Mouse (Mus musculus) cerebellum, postnatal 14 days (tissue): ENCODE measurements at regions not wholly inside any gene's neighbourhood (a gene's known extent, or its start where the extent isn't known, plus 50 kb on each side); places are given as distances from the start of the nearest gene placed in this dataset.

ENCODE experiments used
- DNase-seq, 2 experiments: peaks; one replicate each; pipeline ENCODE4 v3.0.0; 2021; ENCODE audit warnings: mixed read lengths in 2 of 2

DNA sequence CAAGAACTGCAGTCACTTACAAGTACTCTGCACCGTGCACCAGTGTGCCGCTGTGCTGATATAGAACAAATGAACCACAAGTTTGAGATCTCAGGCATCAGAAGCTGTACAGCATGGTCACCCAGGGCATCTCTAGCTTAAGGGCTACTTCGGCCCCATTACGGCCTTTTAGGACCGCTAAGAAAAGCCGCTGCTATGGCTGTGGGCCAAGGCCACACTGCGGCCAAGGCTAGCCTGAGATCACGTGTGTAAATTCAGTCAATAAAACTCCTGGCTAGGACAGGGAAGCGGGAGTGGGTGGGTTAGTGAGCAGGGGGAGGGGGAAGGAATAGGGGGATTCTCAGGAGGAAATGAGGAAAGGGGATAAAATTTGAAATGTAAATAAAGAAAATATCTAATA, 50.9 kb upstream of the Atp12a start:
- peak; percentile 72 to 79 for DNase-seq

DNA sequence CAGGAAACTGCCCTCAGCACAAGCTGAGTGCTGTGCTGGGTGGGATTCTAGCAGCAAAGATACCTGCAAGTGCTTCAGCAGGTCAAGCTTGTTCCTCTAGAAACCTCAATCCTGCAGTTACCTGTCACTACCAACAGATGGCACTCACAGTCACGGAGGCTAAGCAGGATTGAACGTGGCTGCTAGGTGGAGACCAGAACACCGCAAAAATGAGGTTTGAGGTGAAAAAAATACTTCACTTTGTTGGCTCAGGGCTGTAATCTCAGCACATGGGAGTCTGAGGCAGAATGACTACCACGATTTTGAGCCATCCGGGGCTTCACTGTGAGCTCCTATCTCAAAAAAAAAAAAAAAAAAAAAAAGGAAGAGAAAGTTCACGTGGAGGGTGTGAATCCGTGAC, 50.4 kb upstream of the Atp12a start:
- peak; percentile 78 to 79 for DNase-seq
